Mouse (Mus musculus) testis, postnatal 10 days (tissue): ENCODE results near the gene Bsdc1.
"Not testable (repeated sequence)": the region's sequence is repeated elsewhere in the genome, so short reads cannot be mapped to it uniquely, and the experiment has no call there.

Experiments used
- DNase-seq: peaks from one replicate; pipeline ENCODE4 v3.0.0; 2021; ENCODE audit warnings: low spot score

Gene Bsdc1

DNA sequence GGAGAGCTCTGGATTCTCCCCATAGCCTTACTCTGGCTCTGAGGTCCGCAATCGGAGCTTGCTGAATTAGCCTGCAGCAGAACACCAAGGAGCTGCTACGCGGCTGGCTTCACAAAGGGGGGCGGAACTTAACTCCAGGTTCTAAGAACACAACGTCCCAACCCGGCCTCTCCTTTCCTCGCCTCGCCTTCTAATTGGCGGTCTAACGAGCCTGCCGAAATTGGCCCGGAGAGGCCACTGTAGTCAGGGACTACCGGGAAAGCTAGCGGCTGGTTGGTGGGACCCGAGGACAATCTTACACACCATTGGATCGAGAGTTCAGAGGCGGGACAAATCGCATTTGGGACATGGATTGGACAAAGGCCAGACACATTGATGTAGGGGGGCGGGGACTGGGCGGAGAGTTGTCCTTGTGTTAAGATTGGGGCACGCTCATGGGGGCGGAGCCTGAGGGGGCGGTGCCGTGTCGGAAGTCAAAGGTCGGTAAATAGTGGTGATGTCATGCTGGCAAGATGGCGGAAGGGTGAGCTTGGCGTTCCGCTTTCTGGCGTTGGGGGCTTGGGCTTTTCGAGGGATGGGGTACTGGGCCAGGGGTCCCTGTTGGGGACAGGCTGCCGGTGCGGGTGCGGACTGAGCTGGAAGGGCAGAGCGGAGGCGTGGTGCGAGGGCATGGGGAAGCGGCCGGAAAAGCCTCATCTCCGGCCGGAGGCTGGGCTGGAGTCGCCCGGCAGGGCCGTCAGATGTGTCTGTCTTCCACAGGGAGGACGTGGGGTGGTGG is at the start of gene Bsdc1:
Gene Bsdc1 (plus strand): TSS at position 399 of the 778 bp plus-strand sequence.
- peak; percentile 100 for DNase-seq

DNA sequence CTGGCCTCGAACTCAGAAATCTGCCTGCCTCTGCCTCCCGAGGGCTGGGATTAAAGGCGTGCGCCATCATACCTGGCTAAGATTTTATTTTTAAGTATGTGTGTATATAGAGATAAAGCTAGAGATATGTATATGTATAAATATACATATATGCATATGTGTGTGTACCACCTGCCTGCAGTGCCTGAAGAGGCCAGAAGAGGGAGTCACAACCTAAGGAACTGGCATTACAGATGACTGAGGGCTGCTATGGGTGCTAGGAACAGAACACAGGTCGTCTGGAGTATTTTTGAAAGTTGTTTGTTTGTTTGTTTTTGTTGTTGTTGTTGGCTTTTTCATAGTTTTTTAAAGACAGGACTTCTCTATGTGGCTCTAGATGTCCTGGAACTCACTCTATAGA is 45.5 kb upstream of the Bsdc1 start:
- DNase-seq = no peak

DNA sequence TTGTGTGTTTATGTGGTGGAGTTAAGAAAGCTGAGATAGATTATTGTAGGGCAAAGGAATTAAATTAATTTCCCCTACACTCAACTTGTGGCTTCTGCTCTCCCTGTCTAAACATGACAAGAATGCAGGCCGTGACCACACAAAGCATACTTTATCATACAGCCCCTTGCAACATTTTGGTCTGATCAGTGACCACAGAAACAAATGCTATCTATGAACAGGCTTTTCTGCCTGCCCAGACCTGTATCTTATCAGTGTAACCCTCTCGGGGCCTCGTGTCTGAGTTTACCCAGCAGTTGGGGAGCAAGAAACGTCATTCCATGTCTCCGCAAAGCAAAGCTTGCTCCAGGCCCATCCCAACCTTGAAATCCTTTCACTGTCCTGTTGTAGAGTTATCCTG is 44.9 kb upstream of the Bsdc1 start:
- DNase-seq = no peak

DNA sequence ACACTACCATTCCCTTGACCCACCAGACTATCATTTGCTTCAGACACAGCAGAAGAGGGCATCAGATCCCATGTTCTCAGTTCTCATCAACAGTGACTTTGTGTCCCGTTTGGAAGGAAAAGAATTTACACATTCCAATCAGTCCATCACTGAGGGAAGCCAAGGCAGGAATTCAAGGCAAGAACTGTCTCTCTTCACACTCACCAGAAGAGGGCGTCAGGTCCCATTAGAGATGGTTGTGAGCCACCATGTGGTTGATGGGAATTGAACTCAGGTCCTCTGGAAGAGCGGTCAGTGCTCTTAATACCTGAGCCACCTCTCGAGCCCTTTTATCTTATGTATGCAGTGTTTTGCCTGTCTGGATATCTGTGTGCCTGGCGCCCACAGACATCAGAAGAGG is 43.1 kb upstream of the Bsdc1 start:
- DNase-seq = no peak

DNA sequence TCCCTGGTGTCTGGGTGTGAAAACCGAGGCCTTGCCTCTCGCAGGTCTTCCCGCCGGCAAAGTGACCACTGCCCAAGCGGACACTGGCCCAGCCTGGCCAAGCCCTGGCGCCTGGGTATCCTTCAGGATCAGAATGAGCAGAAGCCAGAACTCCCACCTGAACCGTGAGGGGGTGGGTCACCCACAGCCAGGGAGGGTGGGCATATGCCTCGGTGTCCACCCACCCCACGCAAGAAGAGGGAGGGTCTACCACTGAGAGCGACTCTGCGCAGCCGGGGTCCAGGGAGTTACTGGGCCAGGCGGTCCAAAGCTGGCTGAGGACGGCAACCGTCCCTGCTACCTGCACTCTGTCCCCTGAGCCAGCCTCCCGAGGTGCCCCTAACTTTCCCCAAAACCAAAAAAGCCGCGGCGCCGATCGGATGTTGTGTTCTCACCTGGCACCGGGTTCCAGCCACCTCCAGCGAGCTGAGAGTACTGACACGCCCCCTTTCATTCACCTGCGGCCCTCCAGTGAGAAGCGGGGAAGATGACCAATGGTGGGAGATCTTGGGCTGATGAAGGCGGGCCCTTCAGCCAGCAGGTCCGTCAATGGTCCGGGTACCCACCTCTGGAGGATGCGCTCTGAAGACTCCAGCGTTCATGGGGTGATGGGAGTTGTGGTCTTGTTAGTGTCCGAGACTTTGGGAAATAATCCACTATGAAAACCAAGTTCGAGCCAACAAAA is 20.9 kb upstream of the Bsdc1 start, which contains the start of gene Zbtb8b:
Gene Zbtb8b (minus strand): TSS at position 514 of the 724 bp plus-strand sequence.
- DNase-seq = peak; percentile 65

DNA sequence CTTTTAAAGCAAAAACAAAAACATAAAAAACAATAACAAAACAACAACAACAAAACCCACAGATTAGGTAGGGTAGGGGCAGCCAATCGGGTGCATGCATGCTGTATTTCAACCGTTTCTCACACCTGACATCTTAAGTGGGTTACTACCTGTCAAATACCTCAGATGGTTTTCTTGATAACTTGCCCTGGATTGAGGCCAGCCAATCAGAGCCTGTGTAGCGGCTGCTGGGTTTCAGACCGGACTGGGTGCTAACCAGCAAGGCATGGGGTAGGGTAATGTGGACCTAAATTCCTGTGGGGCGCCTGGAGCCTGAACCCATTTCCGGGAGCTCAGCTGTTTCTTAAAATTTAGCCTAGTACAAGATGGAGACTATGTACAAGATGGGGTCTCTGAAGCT is 20.2 kb upstream of the Bsdc1 start:
- no peak for DNase-seq

DNA sequence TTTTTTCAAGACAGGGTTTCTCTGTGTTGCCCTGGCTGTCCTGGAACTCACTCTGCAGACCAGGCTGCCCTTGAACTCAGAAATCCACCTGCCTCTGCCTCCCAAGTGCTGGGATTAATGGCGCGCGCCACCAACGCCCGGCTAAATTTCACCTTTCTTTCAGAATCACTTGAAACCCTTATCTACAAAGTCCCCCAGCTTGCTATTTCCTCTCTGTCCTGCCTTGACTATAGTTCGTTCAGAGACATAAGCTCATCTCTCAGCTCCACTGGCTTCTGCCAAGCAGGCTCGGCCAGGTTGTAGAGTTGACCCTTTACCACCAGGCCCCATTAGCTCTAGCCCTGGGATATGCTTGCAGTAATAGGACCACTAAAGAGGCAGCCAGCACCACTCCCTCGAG is 14.0 kb upstream of the Bsdc1 start:
- DNase-seq = no peak

DNA sequence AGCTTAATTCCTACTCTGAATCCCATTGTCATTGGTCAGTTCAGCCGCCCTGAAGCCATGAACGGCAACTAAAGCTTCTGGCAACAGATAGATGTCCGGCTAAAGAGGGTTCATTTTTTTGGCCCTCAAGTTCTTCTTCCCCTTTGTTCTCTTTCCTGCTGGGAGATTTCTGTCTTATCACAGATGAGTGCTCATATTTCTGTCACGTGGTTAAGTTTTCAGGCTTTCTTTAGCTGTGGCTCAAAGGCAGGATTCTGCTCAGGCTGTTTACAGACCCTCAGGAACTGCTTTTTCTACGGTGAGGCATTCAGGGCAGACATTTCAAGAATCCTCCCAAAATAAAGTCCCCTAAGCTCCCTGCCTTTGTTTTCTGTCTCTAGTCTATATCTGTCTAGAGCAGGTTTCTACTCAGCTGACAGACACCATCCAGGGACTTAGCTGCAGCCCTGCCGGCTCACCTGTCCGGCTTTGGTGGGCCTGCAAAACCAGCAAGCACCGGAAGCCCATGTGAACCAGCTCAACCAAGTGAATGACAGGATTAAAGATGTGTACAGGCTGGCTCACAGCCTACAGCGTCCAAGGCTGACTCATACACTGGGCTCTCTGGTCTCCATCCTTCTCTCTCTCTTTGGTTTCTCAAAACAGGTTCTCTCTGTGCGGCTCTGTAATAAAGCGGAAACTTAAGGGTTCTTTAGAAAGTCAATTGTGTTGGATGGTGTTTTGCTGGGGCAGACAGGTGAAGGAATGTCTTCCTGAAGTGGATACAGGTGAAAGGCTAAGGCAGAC is 13.4 kb upstream of the Bsdc1 start:
- DNase-seq = no peak

DNA sequence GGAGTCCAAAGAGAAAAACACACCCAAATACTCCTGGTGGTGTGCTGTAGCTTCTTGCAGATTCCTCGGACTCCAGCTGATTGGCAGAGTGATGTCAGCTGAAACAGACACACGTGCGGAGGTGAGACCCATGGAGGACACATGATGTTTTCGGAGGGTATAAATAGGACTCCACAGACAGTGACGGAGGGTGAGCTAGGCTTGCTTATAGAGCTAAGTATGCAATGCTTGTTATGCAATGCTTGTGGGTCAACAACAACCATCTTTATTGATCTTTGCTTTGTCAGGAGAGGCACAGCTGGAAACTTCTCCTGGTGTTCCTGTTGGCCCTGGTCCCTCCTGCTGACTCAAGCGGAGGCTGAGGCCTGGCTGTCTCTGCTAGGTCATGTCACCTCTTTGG is 12.7 kb upstream of the Bsdc1 start:
- no peak for DNase-seq

DNA sequence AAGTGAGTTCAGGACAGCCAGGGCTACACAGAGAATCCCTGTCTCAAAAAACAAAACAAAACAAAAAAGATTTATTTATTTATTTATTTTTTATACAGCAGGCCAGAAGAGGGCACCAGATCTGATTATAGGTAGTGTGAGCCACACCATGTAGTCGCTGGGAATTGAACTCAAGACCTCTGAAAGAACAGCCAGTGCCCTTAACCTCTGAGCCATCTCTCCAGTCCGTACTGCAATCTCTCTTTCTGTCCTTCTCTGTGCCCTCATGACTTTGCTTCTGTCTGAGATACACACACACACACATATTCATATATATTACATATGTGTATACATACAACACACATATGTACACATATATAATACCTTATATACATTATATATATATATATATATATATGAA is 10.5 kb upstream of the Bsdc1 start:
- no peak for DNase-seq

DNA sequence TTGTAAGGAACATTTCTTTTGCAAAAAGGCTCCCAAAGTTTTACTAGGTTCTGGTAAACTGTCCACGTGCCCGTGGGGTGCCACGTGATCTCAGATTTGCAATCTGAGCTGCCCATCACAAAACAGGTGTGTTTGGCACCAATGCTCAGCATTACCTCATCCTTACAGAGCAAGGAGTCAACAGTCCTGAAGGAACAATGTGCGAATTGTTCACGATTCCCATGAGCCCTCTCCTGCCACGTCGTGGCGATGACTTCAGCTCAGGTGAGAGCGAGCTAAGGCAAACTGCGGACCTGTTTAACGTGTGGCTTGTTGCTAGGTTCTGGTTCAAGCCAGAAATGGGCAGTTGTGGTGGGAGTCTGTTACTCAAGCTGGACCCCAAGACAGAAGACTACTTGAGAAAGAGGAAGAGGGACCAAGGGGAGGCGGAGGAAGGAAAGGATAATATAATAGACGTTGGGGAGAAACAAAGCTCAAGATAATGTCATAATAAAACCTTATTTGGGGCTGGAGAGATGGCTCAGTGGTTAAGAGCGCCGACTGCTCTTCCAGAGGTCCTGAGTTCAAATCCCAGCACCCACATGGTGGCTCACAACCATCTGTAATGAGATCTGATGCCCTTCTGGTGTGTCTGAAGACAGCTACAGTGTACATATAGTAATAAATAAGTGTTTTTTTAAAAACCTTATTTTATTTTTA is 9.8 kb upstream of the Bsdc1 start:
- DNase-seq = no peak

DNA sequence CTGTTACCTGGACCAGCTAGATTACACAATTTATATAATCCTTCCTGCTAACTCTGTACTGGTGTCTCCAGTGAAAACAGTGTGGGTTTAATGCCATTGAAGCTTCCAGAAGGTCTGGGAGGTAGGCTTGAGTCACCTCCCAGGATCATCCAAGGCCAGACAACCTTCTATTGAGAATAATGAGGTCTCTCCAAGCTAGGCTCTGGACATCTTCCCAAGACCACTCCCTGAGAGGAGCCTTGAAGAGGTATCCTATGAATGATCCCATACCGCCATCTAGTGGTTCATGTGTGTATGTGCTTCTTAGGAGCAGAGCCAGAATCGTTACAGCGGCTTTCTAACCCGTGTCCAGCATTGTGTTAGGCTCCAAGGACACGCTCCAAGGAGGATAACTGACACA is 6.1 kb upstream of the Bsdc1 start:
- DNase-seq = no peak

DNA sequence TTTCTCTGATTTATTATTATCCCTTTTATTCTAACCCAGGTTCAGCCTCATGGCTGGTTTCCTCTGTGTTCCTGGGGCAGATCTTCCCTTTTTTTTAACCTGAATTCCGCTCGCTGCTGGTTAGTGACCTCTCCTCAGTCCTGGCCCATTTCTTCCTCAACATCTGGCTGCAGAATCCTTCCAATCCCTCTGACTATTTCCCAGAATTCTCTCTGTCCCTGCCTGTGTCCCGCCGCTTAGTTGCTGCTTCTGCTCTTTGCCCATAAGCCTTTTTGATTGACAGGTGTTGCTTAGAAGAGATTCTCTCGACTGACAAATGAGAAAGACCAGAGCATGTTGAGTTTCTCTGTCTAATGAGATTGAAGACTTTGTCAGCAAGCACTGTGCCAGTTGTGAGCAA is 5.3 kb upstream of the Bsdc1 start:
- DNase-seq = no peak

DNA sequence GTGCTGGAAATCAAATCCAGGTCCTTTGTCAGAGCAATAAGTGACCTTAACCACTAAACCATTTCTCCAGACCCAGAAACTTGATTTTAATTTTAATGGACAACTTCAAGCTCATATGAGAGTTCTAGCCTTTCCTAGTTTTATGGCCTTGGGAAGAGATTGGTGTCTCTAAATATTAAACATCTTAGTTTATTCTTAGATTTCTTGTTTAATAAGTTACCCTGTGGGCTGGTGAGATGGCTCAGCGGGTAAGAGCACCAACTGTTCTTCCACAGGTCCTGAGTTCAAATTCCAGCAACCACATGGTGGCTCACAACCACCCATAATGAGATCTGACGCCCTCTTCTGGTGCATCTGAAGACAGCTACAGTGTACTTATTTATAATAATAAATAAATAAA is 4.1 kb upstream of the Bsdc1 start:
- DNase-seq = not testable (repeated sequence)

DNA sequence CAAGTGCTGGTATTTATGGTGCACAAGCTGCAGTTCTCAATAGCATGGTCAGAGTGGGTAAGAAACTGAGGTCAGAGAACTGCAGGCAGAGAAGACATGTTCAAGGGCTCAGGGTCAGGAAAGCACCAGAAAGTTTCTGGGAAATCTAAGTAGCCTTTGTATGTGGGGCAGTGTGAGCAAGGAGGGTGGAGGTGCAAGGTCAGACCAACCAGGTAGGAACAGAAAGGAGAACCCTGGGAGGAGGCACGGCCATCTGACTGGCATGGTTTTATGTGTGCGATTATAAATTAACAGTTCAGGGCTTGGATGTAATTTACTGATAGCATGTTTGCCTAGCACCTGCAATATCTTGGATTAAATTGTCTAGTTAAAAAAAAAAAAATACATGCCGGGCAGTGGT is 1.7 kb upstream of the Bsdc1 start:
- no peak for DNase-seq

DNA sequence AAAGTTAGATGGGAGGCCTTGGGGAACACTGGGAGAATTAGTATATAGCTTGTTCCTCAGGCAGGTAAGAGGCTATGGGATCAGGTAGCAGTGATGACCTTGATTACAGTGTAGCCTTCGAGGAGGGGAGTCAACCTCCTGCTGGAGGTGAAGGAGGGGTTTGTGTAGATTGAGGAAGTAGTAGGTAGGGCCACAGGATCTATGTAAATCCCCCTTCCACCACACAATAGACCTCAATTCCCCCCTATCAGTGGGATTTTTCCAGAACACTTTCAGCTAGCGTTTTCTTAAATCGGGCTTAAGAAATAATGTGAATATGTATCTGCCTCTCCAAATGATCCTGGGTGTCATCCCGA is 576 bp upstream of the Bsdc1 start:
- no peak for DNase-seq

DNA sequence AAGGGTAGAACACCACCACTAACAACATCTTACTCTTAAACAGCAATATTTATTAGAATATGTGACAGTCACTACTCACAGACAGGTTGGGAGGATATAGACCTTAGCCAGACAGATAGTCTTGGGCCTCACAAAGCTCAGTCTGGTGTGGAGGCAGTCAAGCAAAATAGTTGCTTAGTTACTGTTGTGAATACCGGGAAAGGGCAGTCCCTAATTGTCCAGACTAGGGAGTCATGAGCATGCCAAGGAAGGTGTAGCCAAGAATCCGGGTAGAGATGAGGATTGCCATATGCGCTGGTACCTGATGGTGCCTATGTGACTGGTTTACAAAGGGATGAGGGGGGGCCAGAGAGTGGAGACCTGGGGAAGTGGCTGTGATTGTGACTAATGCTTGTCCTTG is 737 bp downstream of the Bsdc1 start:
- no peak for DNase-seq

DNA sequence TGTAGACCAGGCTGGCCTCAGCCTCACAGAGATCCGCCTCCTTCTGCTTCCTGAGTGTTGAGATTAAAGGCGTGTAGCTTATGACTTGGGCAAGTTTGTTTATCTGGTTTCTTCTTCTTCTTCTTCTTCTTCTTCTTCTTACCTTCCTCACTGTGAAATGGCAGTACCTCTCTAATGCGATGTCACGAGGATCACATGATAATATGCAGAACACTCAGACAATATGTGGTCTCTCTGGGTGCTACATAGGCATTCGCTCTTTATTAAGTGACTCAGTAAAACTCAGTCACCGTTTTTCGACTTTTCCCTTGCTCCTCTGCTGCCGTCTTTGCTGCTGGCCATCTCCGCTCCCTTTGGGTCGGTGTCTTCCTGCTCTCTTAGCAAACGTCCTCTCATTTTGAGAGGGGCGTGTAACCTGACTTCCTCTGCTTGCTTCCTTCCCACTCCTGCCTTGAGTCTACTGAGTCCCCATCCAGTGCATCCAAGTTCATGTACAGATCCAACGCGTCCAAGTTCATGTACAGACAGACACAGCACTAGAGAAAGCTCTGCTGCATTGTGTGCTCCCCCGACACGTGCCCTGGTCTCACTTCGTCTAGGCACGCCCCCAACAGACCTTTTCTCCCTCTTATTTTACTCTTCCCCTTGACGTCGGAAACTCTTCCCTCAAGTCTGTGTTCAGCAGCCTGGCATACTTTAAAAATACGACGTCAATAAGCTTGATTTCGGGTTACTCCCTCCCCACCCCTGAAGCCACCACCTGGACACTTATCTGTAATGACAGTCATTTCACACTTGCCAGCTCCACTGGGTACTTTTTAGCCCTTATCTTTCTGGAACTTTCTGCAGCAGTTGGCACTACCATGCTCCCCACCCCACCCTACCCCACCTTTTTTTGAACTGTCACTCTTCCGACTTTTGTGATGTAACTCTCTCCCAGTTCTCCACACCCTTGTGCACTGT is 2.0 kb downstream of the Bsdc1 start:
- no peak for DNase-seq

DNA sequence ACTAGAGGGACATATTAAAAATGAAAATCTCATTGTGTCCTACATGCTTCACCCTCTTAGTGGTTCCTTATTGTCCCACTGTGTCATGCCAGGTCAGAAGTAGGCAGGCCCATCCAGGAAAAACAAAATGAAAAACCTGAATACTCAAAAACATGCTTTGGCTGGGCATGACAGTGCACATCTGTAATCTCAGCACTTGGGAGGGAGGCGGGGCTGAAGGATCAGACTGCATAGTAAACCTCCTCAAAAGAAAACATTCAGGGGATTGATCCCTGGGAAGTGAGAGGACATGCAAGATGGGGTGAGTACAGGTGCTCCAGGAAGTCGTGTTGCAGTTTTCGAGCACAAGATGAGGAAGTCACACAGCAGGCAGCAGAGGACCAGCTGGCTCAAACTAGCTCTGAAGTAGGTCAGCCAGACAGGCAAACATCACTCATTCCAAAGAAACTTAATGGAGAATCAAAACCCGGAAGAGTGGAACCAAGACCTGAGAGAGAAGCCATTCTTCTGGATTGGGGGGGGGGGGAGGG is 3.0 kb downstream of the Bsdc1 start:
- DNase-seq = no peak

DNA sequence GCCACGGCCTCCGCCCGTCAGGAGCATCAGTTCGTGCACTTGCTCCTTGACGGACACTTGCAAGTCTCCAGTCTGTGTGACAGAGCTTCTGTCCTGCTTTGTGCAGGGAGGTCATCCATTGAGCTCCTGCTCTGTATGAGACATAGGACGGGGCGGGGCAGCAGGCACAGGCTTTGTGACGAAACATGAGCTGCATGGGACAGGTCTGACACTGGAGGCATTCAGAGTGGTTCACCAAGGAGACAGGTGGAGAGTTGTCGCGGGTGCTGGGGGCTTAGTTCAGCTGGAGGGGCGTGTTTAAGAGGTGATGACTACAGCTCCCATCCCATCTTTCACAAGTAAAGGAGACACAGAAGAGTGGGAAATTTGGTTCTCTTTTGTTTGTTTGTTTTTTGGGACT is 14.7 kb downstream of the Bsdc1 start:
- no peak for DNase-seq

DNA sequence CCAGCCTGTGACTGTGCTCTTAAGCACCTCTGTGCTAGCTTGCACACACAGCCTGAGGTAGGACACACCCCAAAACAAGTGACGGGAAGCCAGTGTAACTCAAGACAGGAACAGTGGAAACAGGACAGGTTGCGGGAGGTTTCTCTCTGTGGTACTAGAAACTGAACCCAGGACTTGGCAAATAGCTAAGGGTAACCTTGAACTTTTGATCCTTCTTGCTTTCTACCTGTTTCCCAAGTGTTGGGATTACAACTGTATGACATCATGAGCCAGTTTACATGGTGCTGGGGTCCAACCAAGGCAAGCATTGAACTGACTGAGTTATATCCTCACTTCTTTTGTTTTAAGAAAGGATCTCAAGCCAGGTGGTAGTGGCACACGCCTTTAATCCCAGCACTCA is 18.5 kb downstream of the Bsdc1 start:
- no peak for DNase-seq
